Mouse (Mus musculus) C2C12 (cell line): ENCODE results near the gene Wiz. TPM values are rescaled to one million over a fixed set of nuclear protein-coding genes. Genes with fewer than 3 reads are reported as not detected.

Source experiments
- H3K27me3 ChIP-seq: one replicate; pipeline ENCODE4 v1.6.1; 2011; ENCODE audit not compliant: control insufficient read depth, insufficient read depth, insufficient read length
- H3K36me3 ChIP-seq: one replicate; pipeline ENCODE4 v1.6.1; 2011; ENCODE audit not compliant: control insufficient read depth, insufficient read depth
- H3K4me3 ChIP-seq: one replicate; pipeline ENCODE4 v1.5.1; 2011; ENCODE audit warnings: mild to moderate bottlenecking, control low read depth; ENCODE audit not compliant: poor library complexity, insufficient read depth, severe bottlenecking
- H3K79me2 ChIP-seq: one replicate; pipeline ENCODE4 v1.6.1; 2011; ENCODE audit not compliant: control insufficient read depth, insufficient read depth
- H3K79me3 ChIP-seq: one replicate; pipeline ENCODE4 v1.6.1; 2011; ENCODE audit warnings: low read depth, control low read depth
- H3ac ChIP-seq: one replicate; pipeline ENCODE3; 2011; ENCODE audit warnings: low read depth; ENCODE audit not compliant: control insufficient read depth, insufficient read length
- CEBPB ChIP-seq: IDR thresholded peaks from one replicate; pipeline ENCODE4 v1.6.1; 2011; ENCODE audit warnings: low read depth, mild to moderate bottlenecking, control low read depth, moderate library complexity
- CTCF ChIP-seq: IDR thresholded peaks from one replicate; pipeline ENCODE4 v1.5.1; 2011; ENCODE audit not compliant: control insufficient read depth, insufficient read depth, insufficient read length
- FOSL1 ChIP-seq: IDR thresholded peaks from one replicate; pipeline ENCODE4 v1.8.0; 2011; ENCODE audit warnings: mild to moderate bottlenecking, low read length; ENCODE audit not compliant: poor library complexity, insufficient read depth, severe bottlenecking
- MAX ChIP-seq: IDR thresholded peaks from one replicate; pipeline ENCODE4 v1.6.1; 2011; ENCODE audit warnings: mild to moderate bottlenecking, control low read depth
- MYOD1 ChIP-seq: IDR thresholded peaks from one replicate; pipeline ENCODE4 v1.6.1; 2011; ENCODE audit warnings: low read depth; ENCODE audit not compliant: control insufficient read depth, insufficient read length
- MYOG ChIP-seq: IDR thresholded peaks from one replicate; pipeline ENCODE4 v1.6.1; 2011; ENCODE audit not compliant: control insufficient read depth, insufficient read length; ENCODE audit errors: extremely low read depth
- USF1 ChIP-seq: IDR thresholded peaks from one replicate; pipeline ENCODE4 v1.6.1; 2011; ENCODE audit warnings: low read depth, mild to moderate bottlenecking, control low read depth, moderate library complexity
- polyA plus RNA-seq: library from polyadenylated mRNA; unstranded; fragments of >200 nt; fragmentation: generic; extraction: Trizol; gene quantifications from one replicate; pipeline ENCODE4 v1.2.1, GENCODE M21; 2012; ENCODE audit warnings: missing spikeins

Wiz gene
- polyA plus RNA-seq, 1 experiment = 23.0 TPM

- H3K36me3 ChIP-seq = peaks cover 5% of the 10 kb centered on the region
- H3K79me2 ChIP-seq = peaks cover 34% of the 10 kb centered on the region
- no peak overlapping the region for H3ac ChIP-seq
- peaks cover 8% of the 10 kb centered on the region for H3K79me3 ChIP-seq
- H3K27me3 ChIP-seq = no peaks in the 10 kb centered on the region
- no peak overlapping the region for H3K4me3 ChIP-seq
- TF ChIP-seq CEBPB = no peak
- no peak for TF ChIP-seq USF1
- no peak for TF ChIP-seq FOSL1
- no peak for TF ChIP-seq MAX
- no peak for TF ChIP-seq MYOG
- TF ChIP-seq CTCF = no peak
- TF ChIP-seq MYOD1 = no peak
These were observed 40.8 kb downstream of the Wiz start for GRCm38 (mm10) chr17:32348406-32348805.

GRCm38 (mm10) chr17:32341102-32341501, 48.1 kb downstream of the Wiz start:
- Histone ChIP-seq H3K79me2 (no peaks in the 10 kb centered on the region), H3K36me3 (peaks cover 16% of the 10 kb centered on the region), H3K79me3 (no peaks in the 10 kb centered on the region), H3ac (no peak overlapping the region), H3K27me3 (no peaks in the 10 kb centered on the region), H3K4me3 (no peak overlapping the region)
- no peak for TF ChIP-seq MYOG
- TF ChIP-seq FOSL1 = no peak
- TF ChIP-seq CEBPB = no peak
- no peak for TF ChIP-seq MYOD1
- TF ChIP-seq USF1 = no peak
- no peak for TF ChIP-seq CTCF
- no peak for TF ChIP-seq MAX

GRCm38 (mm10) chr17:32340110-32340509, 49.1 kb downstream of the Wiz start:
- H3K79me3 ChIP-seq = no peaks in the 10 kb centered on the region
- no peaks in the 10 kb centered on the region for H3K79me2 ChIP-seq
- peaks cover 23% of the 10 kb centered on the region for H3K36me3 ChIP-seq
- no peak for TF ChIP-seq MYOG
- TF ChIP-seq CEBPB = no peak
- no peak for TF ChIP-seq MAX
- no peak for TF ChIP-seq USF1
- TF ChIP-seq MYOD1 = no peak
- no peak for TF ChIP-seq CTCF
- no peak for TF ChIP-seq FOSL1
- H3ac ChIP-seq = no peak overlapping the region
- H3K27me3 ChIP-seq = no peaks in the 10 kb centered on the region
- no peak overlapping the region for H3K4me3 ChIP-seq

- Histone ChIP-seq H3K27me3 (no peaks in the 10 kb centered on the region), H3K79me2 (no peaks in the 10 kb centered on the region), H3K4me3 (no peak overlapping the region), H3K79me3 (no peaks in the 10 kb centered on the region), H3K36me3 (peaks cover 33% of the 10 kb centered on the region), H3ac (no peak overlapping the region)
- TF ChIP-seq USF1 (no peak), CEBPB (no peak), MYOD1 (no peak), CTCF (no peak), MAX (no peak), FOSL1 (no peak), MYOG (no peak)
These were observed 53.4 kb downstream of the Wiz start for GRCm38 (mm10) chr17:32335869-32336268.

GRCm38 (mm10) chr17:32334921-32335320, 54.3 kb downstream of the Wiz start:
- Histone ChIP-seq H3K4me3 (no peak overlapping the region), H3K79me3 (no peaks in the 10 kb centered on the region), H3K79me2 (no peaks in the 10 kb centered on the region), H3K36me3 (peaks cover 36% of the 10 kb centered on the region), H3ac (no peak overlapping the region), H3K27me3 (no peaks in the 10 kb centered on the region)
- no peak for TF ChIP-seq MYOG
- TF ChIP-seq USF1 = no peak
- no peak for TF ChIP-seq CTCF
- no peak for TF ChIP-seq FOSL1
- no peak for TF ChIP-seq CEBPB
- TF ChIP-seq MYOD1 = no peak
- TF ChIP-seq MAX = no peak

GRCm38 (mm10) chr17:32333675-32334303, 55.5 kb downstream of the Wiz start:
- TF ChIP-seq CTCF (no peak), MAX (no peak), CEBPB (no peak), MYOG (no peak), MYOD1 (no peak), USF1 (no peak), FOSL1 (no peak)
- Histone ChIP-seq H3K27me3 (no peaks in the 10 kb centered on the region), H3ac (no peak overlapping the region), H3K4me3 (no peak overlapping the region), H3K36me3 (peaks cover 37% of the 10 kb centered on the region), H3K79me3 (no peaks in the 10 kb centered on the region), H3K79me2 (no peaks in the 10 kb centered on the region)
